Comparison of ENCODE assay signal across 8 mouse cellular contexts in genomic region chr7:12479009-12479346, GRCm38 (mm10). TPM values are rescaled to one million over a fixed set of nuclear protein-coding genes. Genes with fewer than 3 reads are reported as not detected.
DNase-seq lines count a peak whose midpoint lies in the region; ATAC-seq and TF ChIP-seq lines count a peak whose summit lies in the region.

No protein-coding gene starts in this region.

- peak overlapping the region; percentile 90 for H3K27ac ChIP-seq in lung, embryonic 14.5 days (ENCODE audit: low read depth)
- H3K27ac ChIP-seq in embryonic facial prominence, embryonic 10.5 days (replicated peaks), result peak overlapping the region; percentile 97
- H3K27ac ChIP-seq in intestine, embryonic 16.5 days (ENCODE audit: low read length), result no peak overlapping the region
- peak overlapping the region; percentile 91 for H3K27ac ChIP-seq in neural tube, embryonic 15.5 days (replicated peaks)

- H3K36me3 ChIP-seq in lung, embryonic 14.5 days (ENCODE audit: insufficient read depth), result peaks cover 39% of the 10 kb centered on the region
- peaks cover 45% of the 10 kb centered on the region for H3K36me3 ChIP-seq in embryonic facial prominence, embryonic 10.5 days (replicated peaks)
- peaks cover 34% of the 10 kb centered on the region for H3K36me3 ChIP-seq in intestine, embryonic 16.5 days (ENCODE audit: control insufficient read depth, insufficient read depth, low read length)
- H3K36me3 ChIP-seq in neural tube, embryonic 15.5 days, result peaks cover 38% of the 10 kb centered on the region

- no peak for TF ChIP-seq CTCF in lung, embryonic 14.5 days (IDR thresholded peaks at IDR 0.05; ENCODE audit: low read depth)

- peak overlapping the region; percentile 91 for H3K4me3 ChIP-seq in lung, embryonic 14.5 days (ENCODE audit: low read depth, low read length)
- H3K4me3 ChIP-seq in embryonic facial prominence, embryonic 10.5 days, result peak overlapping the region; percentile 84
- peak overlapping the region; percentile 85 for H3K4me3 ChIP-seq in intestine, embryonic 16.5 days (ENCODE audit: low read length)
- H3K4me3 ChIP-seq in neural tube, embryonic 15.5 days (replicated peaks), result peak overlapping the region; percentile 62

- H3K4me2 ChIP-seq in lung, embryonic 14.5 days, result peak overlapping the region; percentile 69
- H3K4me2 ChIP-seq in intestine, embryonic 16.5 days (ENCODE audit: low read depth, low read length), result peak overlapping the region; percentile 55
- peak overlapping the region; percentile 60 for H3K4me2 ChIP-seq in neural tube, embryonic 15.5 days

- no peak for DNase-seq in lung, embryonic 14.5 days
- no peak for DNase-seq in lung, postnatal 25 days (ENCODE audit: low spot score)
- no peak for DNase-seq in embryonic facial prominence, embryonic 10.5 days (ENCODE audit: low spot score)
- no peak for DNase-seq in urinary bladder, postnatal 36 days (ENCODE audit: low spot score in 2 of 2)
- DNase-seq in gastrocnemius, postnatal 25 days, result no peak
- DNase-seq in adrenal gland, adult 8-10 months, result no peak

- no peaks in the 10 kb centered on the region; the same call in 1 of the 2 replicates for H3K4me1 ChIP-seq in lung, embryonic 14.5 days (ENCODE audit: insufficient read depth)
- H3K4me1 ChIP-seq in embryonic facial prominence, embryonic 10.5 days, result no peaks in the 10 kb centered on the region
- H3K4me1 ChIP-seq in intestine, embryonic 16.5 days (ENCODE audit: control insufficient read depth, insufficient read depth, low read length), result peaks cover 5% of the 10 kb centered on the region; the same call in 1 of the 2 replicates
- H3K4me1 ChIP-seq in neural tube, embryonic 15.5 days, result peaks cover 7% of the 10 kb centered on the region

- no peak for ATAC-seq in lung, embryonic 14.5 days (ENCODE audit: insufficient read depth)
- no peak; the same call in 1 of the 2 replicates for ATAC-seq in intestine, embryonic 16.5 days
- no peak for ATAC-seq in neural tube, embryonic 15.5 days (ENCODE audit: low FRiP score)

- peak overlapping the region; percentile 97 for H3K9ac ChIP-seq in lung, embryonic 14.5 days
- H3K9ac ChIP-seq in intestine, embryonic 16.5 days (ENCODE audit: low read depth, low read length), result peak overlapping the region; percentile 94
- H3K9ac ChIP-seq in neural tube, embryonic 15.5 days (replicated peaks), result peak overlapping the region; percentile 82

- no peaks in the 10 kb centered on the region for H3K27me3 ChIP-seq in lung, embryonic 14.5 days (ENCODE audit: insufficient read depth, low read length)
- no peaks in the 10 kb centered on the region for H3K27me3 ChIP-seq in embryonic facial prominence, embryonic 10.5 days (replicated peaks; ENCODE audit: low read depth, poor library complexity, severe bottlenecking)
- H3K27me3 ChIP-seq in intestine, embryonic 16.5 days (replicated peaks; ENCODE audit: control insufficient read depth, insufficient read depth, low read length), result no peaks in the 10 kb centered on the region
- no peaks in the 10 kb centered on the region for H3K27me3 ChIP-seq in neural tube, embryonic 15.5 days (replicated peaks)

- peaks cover 11% of the 10 kb centered on the region; the same call in 1 of the 2 replicates for H3K9me3 ChIP-seq in lung, embryonic 14.5 days (ENCODE audit: low read depth, low read length)
- peaks cover 23% of the 10 kb centered on the region for H3K9me3 ChIP-seq in embryonic facial prominence, embryonic 10.5 days
- H3K9me3 ChIP-seq in intestine, embryonic 16.5 days (ENCODE audit: control insufficient read depth, low read length), result 0 out of 2 replicates have a peak, but pooled peaks cover 2% of the 10 kb centered on the region
- peaks cover 17% of the 10 kb centered on the region; the same call in 1 of the 2 replicates for H3K9me3 ChIP-seq in neural tube, embryonic 15.5 days (replicated peaks)

- WGBS in lung, embryonic 14.5 days, result under 1% methylated on average over 7 of the region's 8 CpGs
- 2% methylated on average over 8 of the region's 8 CpGs for WGBS in embryonic facial prominence, embryonic 10.5 days
- 1% methylated on average over 8 of the region's 8 CpGs for WGBS in intestine, embryonic 16.5 days
- under 1% methylated on average over 8 of the region's 8 CpGs for WGBS in neural tube, embryonic 15.5 days

RNA-seq across cellular contexts. Expression of gene Zfp606, which starts 0.9 kb away (rescaled TPM):
- polyA plus RNA-seq in lung, embryonic 14.5 days (2014; fragmentation: Nextera tagmentation; extraction: Ambion mirVana), result 27.6 and 28.9 TPM in 2 replicates
- 36.6 and 38.6 TPM in 2 replicates for polyA plus RNA-seq in embryonic facial prominence, embryonic 10.5 days (2016; fragmentation: Nextera tagmentation; extraction: Ambion mirVana)
- 11.4 and 11.5 TPM in 2 replicates for polyA plus RNA-seq in intestine, embryonic 16.5 days (2015; fragmentation: Nextera tagmentation; extraction: Ambion mirVana)
- 27.7 and 29.5 TPM in 2 replicates for polyA plus RNA-seq in neural tube, embryonic 15.5 days (2015; fragmentation: Nextera tagmentation; extraction: Ambion mirVana)
- 1 to 10 TPM; 5.0 to 5.8 TPM for total RNA-seq in gastrocnemius, postnatal 25 days (2021)
- total RNA-seq in adrenal gland, adult 8-10 months (2022), result 10 to 100 TPM in 3 of 4 experiments, 1 to 10 TPM in 1; 8.7 to 14.9 (median 12.4) TPM

RNA-seq across cellular contexts. Expression of gene 2900092C05Rik, which starts 33.3 kb away (rescaled TPM):
- polyA plus RNA-seq in lung, embryonic 14.5 days (2014; fragmentation: Nextera tagmentation; extraction: Ambion mirVana), result not detected in 2 replicates
- not detected in 2 replicates for polyA plus RNA-seq in embryonic facial prominence, embryonic 10.5 days (2016; fragmentation: Nextera tagmentation; extraction: Ambion mirVana)
- not detected in 2 replicates for polyA plus RNA-seq in intestine, embryonic 16.5 days (2015; fragmentation: Nextera tagmentation; extraction: Ambion mirVana)
- polyA plus RNA-seq in neural tube, embryonic 15.5 days (2015; fragmentation: Nextera tagmentation; extraction: Ambion mirVana), result not detected in 2 replicates
- not detected for total RNA-seq in gastrocnemius, postnatal 25 days (2021)
- total RNA-seq in adrenal gland, adult 8-10 months (2022), result not detected

RNA-seq across cellular contexts. Expression of gene Zfp551, which starts 56.4 kb away (rescaled TPM):
- 4.1 and 4.5 TPM in 2 replicates for polyA plus RNA-seq in lung, embryonic 14.5 days (2014; fragmentation: Nextera tagmentation; extraction: Ambion mirVana)
- 3.3 and 3.9 TPM in 2 replicates for polyA plus RNA-seq in embryonic facial prominence, embryonic 10.5 days (2016; fragmentation: Nextera tagmentation; extraction: Ambion mirVana)
- polyA plus RNA-seq in intestine, embryonic 16.5 days (2015; fragmentation: Nextera tagmentation; extraction: Ambion mirVana), result 2.5 and 3.3 TPM in 2 replicates
- 8.2 and 11.1 TPM in 2 replicates for polyA plus RNA-seq in neural tube, embryonic 15.5 days (2015; fragmentation: Nextera tagmentation; extraction: Ambion mirVana)
- 1 to 10 TPM; 1.9 to 2.2 TPM for total RNA-seq in gastrocnemius, postnatal 25 days (2021)
- total RNA-seq in adrenal gland, adult 8-10 months (2022), result 1 to 10 TPM; 3.9 to 8.5 (median 7.0) TPM
